Mouse (Mus musculus) embryonic fibroblast, embryonic 13.5 days (primary cell): Measurements from ENCODE around the gene Lilrb4a.
"Not testable (repeated sequence)": the region's sequence is repeated elsewhere in the genome, so short reads cannot be mapped to it uniquely, and the experiment has no call there.

ENCODE experiments used
- CTCF ChIP-seq: IDR thresholded peaks from 2 replicates; pipeline ENCODE4 v1.5.1; 2011; ENCODE audit warnings: mild to moderate bottlenecking, control low read depth, low read length, moderate library complexity, borderline replicate concordance; ENCODE audit not compliant: insufficient read depth
- POLR2A ChIP-seq: IDR thresholded peaks from 2 replicates; pipeline ENCODE4 v1.6.1; 2011; ENCODE audit warnings: low read depth, mild to moderate bottlenecking, control low read depth, low read length, moderate library complexity

DNA sequence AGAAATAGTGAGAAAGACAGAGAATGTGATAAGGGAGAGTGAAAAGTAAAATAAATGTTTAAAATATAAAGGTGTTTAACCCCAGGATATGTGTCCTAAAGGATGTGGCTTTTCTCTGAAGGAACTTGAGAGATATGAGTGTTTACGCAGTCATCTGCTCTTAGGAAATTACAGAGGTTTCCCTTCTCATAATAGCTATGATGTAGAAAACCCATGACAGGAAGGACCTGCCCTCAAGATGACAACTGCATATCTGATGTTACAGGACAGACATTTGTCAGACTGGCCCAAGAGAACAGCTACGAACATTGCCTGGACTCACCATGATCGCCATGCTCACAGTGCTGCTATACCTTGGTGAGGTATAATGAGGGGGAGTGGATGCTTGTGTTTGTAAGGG is 10.4 kb upstream of the Lilrb4a start, which contains the start of the genes Gm49339 and Lilr4b:
- not testable (repeated sequence) for TF ChIP-seq CTCF, POLR2A
